Mouse (Mus musculus) left cerebral cortex, postnatal 25 days (tissue): ENCODE data around the gene Nptxr. TPM values are rescaled to one million over a fixed set of nuclear protein-coding genes. Genes with fewer than 3 reads are reported as not detected.

Experiments used
- DNase-seq, 2 experiments: peaks; one replicate each; pipeline ENCODE4 v3.0.0; 2022; ENCODE audit warnings: low spot score in 2 of 2, mixed read lengths in 1 of 2
- intact Hi-C: fragments of 180-260 bp; cut with DNase I; formaldehyde crosslinking; loops from one replicate; pipeline ENCODE4 v1.15.1; 2025
- total RNA-seq, 2 experiments: library from RNA; stranded (reverse); gene quantifications; 2 replicates each; pipeline ENCODE4 v1.2.3; 2021

The Nptxr gene
- total RNA-seq, 2 experiments from 2014 or later: 898 to 921 TPM

GRCm38 (mm10) chr15:79764539-79765267, 39.9 kb downstream of the Nptxr start:
- DNase-seq: peak; percentile 70 to 96
- intact Hi-C loops: loop anchor here (1.0 to 10.0 kb wide), 3 partner anchors 32 to 250 kb away; partner anchors contain the start of genes Cbx6, Npcd and Pdgfb

GRCm38 (mm10) chr15:79763601-79764246, 40.8 kb downstream of the Nptxr start:
- intact Hi-C loops: loop anchor here (2.0 to 10.0 kb wide), 2 partner anchors 71 to 251 kb away; partner anchors contain the start of genes Cbx6, Npcd and Pdgfb
- peak in 1 of 2 experiments; percentile 77 for DNase-seq

DNA sequence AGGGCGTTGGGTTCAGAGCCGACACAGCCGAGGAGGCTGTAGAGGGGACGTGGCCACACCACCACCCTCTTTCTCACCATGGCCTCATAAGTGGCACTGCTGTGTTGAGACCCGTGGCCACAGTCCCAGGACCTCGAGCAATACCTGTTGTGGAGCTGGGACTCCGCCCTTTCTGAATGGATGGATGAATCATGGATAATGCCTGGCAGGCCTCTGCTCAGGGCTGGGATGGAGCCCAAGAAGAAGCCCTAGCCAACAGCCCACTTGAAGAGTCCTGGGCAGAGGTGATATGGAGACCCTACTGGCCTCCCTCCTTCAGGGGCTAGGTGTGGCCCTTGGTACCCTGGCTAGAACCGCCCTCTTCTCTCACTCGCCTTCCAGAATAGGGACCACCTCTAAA, 41.6 kb downstream of the Nptxr start:
- intact Hi-C loops: loop anchor here (10.0 kb wide), 1 partner anchor 252 kb away; the partner anchor contains the start of gene Pdgfb
- DNase-seq: no peak

- intact Hi-C loops: loop anchor here (10.0 kb wide), 1 partner anchor 254 kb away; the partner anchor contains the start of gene Pdgfb
- DNase-seq: peak in 1 of 2 experiments; percentile 75
Observed at GRCm38 (mm10) chr15:79760956-79761355, 43.6 kb downstream of the Nptxr start.

GRCm38 (mm10) chr15:79757118-79757517, 47.4 kb downstream of the Nptxr start:
- DNase-seq: no peak
- intact Hi-C loops: loop anchor here (2.0 kb wide), 1 partner anchor 18 kb away; no protein-coding TSS in a partner anchor

- intact Hi-C loops: loop anchor here (2.0 kb wide), 1 partner anchor 19 kb away; no protein-coding TSS in a partner anchor
- peak; percentile 55 to 86 for DNase-seq
Observed at GRCm38 (mm10) chr15:79755977-79756625, 48.5 kb downstream of the Nptxr start.

DNA sequence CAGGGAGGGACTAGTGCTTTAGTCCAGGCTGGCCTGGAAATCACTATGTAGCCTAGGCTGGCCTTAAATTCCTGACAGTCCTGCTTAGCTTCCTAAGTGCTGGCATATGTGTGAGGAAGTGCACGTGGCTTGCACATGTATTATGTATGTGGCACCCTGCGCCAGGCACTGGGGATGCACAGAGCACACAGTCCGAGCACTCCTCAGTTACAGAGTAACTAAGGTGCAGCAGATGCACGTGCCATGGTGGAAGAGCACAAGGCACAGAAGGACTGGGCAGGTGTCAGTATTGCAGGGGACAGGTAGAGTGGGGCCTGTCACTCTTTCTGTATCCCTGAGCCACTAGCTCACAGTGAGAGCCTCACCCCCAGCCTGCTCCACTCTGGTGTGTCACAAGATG, 49.4 kb downstream of the Nptxr start:
- no peak for DNase-seq
- intact Hi-C loops: no loop called here

- no peak for DNase-seq
- intact Hi-C loops: loop anchor here (2.0 to 5.0 kb wide), 5 partner anchors 77 to 323 kb away; no protein-coding TSS in a partner anchor
Observed at GRCm38 (mm10) chr15:79753873-79754272, 50.7 kb downstream of the Nptxr start.

DNA sequence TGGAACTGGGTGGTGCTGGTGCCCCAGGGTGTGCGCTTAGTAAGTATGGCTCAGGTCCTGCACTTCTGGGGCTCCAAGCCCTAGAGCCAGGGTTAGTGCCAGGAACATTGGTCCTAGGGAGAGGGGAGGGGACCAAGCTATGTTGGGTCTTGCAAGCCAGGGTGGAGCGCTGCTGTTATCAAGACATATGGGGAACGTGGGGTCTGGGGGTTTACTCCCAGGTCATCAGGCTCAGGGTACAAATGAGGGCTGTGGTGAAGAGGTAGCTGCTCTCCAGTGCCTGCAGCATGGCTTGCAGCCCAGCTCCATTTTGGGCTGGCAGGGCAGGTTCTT, 51.2 kb downstream of the Nptxr start:
- DNase-seq: no peak
- intact Hi-C loops: loop anchor here (2.0 to 5.0 kb wide), 5 partner anchors 77 to 324 kb away; no protein-coding TSS in a partner anchor

GRCm38 (mm10) chr15:79752742-79753419, 51.7 kb downstream of the Nptxr start:
- peak; percentile 77 to 86 for DNase-seq
- intact Hi-C loops: loop anchor here (2.0 to 5.0 kb wide), 5 partner anchors 78 to 324 kb away; no protein-coding TSS in a partner anchor

DNA sequence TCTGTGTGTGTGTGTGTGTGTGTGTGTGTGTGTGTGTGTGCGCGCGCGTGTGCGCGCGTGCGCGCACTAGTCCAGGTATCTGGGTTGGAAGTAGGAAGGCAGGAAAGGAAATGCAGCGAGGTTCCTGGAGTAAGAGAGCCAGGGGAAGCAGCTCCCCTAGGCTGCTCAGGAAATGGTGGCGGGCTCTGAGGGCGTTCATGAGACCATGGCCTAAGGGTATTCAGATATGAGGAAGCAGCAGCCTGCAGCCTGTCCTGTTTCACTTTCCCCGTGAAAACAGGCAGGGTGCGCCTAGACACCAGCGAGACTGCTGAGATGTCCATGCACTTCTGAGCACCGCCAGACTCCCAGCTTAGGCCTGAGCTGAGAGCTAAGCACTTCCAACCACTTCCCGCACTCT, 52.8 kb downstream of the Nptxr start:
- DNase-seq: no peak
- intact Hi-C loops: loop anchor here (2.0 to 5.0 kb wide), 5 partner anchors 79 to 326 kb away; no protein-coding TSS in a partner anchor

DNA sequence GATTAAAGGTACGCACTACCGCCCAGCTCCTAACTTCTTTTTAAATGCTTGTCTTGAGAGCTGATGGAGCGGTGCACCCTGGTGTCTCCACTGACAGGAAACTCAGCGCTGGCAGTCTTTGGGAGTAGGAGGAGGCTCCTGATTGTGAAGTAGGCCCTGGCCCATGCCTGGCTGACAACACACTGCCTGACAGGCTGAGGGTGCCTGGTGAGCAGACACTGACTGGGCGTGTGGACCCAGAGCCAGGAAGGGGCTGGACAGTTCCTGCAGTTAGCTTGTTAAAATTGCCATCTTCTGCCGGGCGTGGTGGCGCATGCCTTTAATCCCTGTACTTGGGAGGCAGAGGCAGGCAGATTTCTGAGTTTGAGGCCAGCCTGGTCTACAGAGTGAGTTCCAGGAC, 54.3 kb downstream of the Nptxr start:
- no peak for DNase-seq
- intact Hi-C loops: loop anchor here (5.0 kb wide), 3 partner anchors 132 to 327 kb away; no protein-coding TSS in a partner anchor

GRCm38 (mm10) chr15:79749162-79749561, 55.4 kb downstream of the Nptxr start:
- DNase-seq: no peak
- intact Hi-C loops: no loop called here

DNA sequence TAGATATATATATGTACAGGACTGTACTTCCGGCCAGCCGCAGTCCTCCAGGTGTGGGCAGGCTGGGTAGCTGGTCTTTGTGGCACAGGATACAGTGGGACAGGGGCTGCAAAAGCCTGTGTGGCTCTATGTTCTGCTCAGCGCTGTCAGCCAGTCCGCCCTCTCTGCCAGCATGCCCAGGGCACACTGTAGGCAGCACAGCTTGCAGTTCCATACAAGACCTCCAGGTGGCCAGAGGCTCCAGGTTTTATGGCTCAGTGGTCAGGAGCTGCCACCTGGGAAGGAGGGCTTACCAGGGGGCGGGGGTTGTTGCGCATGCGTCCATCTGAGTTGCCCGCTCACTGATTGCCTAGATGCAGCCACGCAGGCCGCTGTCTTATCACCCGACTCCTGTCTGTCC, 56.6 kb downstream of the Nptxr start:
- intact Hi-C loops: no loop called here

DNA sequence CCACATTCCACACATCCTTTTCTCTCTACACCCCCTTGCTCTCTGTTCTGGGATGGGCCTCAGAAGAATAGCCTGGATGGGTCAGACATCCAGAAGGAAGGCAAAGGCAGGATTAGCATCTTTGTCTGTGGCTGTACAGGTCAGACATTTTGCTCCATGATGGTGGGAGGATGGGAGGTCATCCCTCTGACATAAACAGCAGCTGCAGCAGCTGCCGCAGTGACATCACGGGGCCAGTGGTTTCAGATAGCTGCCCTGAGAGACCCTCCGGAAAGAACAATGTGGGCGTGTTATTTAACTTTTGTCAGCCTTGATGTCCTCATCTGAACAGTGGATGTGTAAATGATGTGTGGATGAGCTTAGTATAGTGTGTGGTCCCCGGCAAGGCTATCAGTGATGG, 58.7 kb downstream of the Nptxr start:
- DNase-seq: no peak
- intact Hi-C loops: no loop called here

More for the DNA sequence above, 56.6 kb downstream of the Nptxr start:
- no peak for DNase-seq

- intact Hi-C loops: no loop called here
Observed at GRCm38 (mm10) chr15:79745312-79745711, 59.3 kb downstream of the Nptxr start.

DNA sequence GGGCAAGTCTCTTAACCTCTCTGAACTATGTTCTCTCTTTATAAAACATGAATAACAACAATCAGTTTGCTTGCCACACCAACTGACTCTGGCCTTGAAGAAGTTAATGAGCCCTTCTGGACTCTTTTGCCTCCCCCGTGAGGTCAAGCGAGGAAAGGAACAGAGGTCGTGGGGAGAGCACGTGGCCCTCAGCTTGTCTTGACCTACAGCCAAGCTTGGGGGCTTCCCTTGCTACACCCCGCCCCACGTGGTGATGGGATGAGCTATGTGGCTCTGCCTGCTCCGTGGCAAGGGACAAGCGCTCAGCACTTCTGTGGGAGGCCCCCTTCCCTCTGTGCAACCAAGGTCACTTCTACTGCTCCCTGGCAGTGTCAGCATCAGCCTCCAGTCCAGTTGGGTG, 59.8 kb downstream of the Nptxr start:
- no peak for DNase-seq
- intact Hi-C loops: no loop called here

More at GRCm38 (mm10) chr15:79745312-79745711, 59.3 kb downstream of the Nptxr start:
- no peak for DNase-seq

DNA sequence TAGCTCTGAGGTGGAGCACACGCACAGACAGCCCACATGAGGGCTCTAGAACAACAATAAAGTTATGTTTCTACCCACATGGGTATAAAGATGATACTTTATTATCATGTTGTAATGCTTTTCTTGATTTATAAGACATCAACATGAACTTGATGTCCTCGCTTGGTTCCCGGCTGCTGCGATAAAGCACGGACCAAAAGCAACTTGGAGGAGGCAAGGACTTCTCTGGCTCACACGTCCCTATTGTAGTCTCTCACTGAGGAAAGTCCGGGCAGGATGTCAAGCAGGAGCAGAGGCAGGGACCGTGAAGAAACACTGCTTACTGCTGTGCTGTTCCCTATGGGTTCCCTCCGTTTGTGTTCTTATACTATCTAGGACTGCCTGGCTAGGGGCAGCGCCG, 60.6 kb downstream of the Nptxr start:
- intact Hi-C loops: no loop called here
- DNase-seq: no peak

DNA sequence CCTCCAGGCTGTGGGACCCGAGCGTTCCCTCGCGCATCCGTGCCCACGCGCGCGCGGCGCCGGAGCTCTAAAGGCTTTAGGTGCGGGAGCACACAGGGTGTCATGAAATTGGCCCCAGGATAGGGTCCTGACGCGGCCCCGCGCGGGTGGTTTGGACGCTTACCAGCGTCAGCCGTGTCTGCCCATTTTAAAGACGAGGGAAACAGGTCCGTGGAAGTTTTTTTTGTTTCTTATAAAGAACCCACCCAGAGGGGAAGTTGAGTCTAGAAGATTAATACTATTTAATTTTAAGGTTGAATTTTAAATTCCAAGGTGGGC, 61.9 kb downstream of the Nptxr start:
- DNase-seq: no peak
- intact Hi-C loops: no loop called here
